Mouse (Mus musculus) bone marrow macrophage, adult 2 months (primary cell): ENCODE results near the gene Gm12569.

Experiments
- CTCF ChIP-seq: IDR thresholded peaks from 2 replicates; pipeline ENCODE4 v1.5.1; 2012; ENCODE audit warnings: low read depth, mild to moderate bottlenecking, low read length, moderate library complexity
- POLR2A ChIP-seq: IDR thresholded peaks from 2 replicates; pipeline ENCODE4 v1.6.1; 2012; ENCODE audit warnings: mild to moderate bottlenecking, low read depth, low read length, borderline replicate concordance

GRCm38 (mm10) chr11:51219396-51219980 lies 785 bp upstream of the Gm12569 start:
- TF ChIP-seq CTCF, result no peak
- no peak for TF ChIP-seq POLR2A
